In the genomic region with DNA sequence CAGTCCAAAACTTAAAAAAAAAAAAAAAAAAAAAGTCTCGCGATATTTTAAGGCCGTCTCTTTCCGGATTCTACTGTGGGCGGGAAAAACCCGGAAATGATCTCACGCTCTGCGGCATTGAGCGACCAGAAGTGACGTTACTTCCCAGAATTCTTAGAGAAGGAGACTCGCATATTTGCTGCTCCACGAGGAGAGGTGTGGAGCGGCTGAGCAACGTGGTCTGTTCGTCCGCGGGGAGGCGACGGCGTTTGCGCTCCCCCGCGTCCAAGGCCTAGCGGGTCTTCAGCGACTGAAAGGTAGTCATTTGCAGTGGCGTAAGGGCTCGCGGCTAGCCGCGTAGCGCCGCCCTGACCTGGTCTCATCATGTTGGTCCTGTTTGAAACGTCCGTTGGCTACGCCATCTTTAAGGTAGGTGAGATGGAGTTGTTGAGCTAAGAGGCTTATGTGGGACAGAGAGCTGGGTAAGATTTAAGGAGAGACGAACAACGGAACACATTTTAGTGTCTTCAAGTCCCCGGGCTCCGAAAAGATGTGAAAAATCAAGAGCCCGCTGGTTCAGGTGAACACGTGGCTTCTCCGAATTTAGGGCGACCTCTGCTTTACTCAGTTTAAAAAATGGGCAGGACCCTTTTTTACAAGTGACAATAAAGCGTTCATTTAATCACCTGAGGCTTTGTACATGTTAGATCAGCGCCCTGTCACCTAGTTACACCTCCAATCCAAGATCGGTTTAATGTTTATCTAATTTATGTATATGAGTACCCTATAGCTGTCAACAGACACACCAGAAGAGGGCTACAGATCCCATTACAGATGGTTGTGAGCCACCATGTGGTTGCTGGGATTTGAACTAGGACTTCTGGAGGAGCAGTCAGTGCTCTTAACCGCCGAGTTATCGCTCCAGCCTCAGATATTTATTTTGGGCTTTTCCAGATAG, we compare ENCODE assay signal across 8 mouse cellular contexts. TPM values are rescaled to one million over a fixed set of nuclear protein-coding genes. Genes with fewer than 3 reads are reported as not detected.
DNase-seq lines count a peak whose midpoint lies in the region; ATAC-seq lines count a peak whose summit lies in the region.

Gene Nop58, plus strand, starts transcription at position 153 of the 937 bp plus-strand sequence.

- peak; percentile 97 for ATAC-seq in hindbrain, embryonic 15.5 days (ENCODE audit: low FRiP score, low read depth)

- H3K36me3 ChIP-seq in hindbrain, embryonic 15.5 days: no peaks in the 10 kb centered on the region

- peak within 1 kb of the TSS; percentile 89 for H3K4me3 ChIP-seq in hindbrain, embryonic 15.5 days

- H3K27me3 ChIP-seq in hindbrain, embryonic 15.5 days: peaks cover 7% of the 10 kb centered on the region; the same call in 1 of the 2 replicates

- peak within 1 kb of the TSS; percentile 87 for H3K27ac ChIP-seq in hindbrain, embryonic 15.5 days (replicated peaks)

- peak; percentile 91 for DNase-seq in T-cell, adult 2 months (ENCODE audit: low spot score)
- peak; percentile 85 for DNase-seq in cerebellum, postnatal 36 days
- DNase-seq in frontal cortex, postnatal 36 days (ENCODE audit: low spot score in 2 of 2): peak; percentile 87 to 95
- DNase-seq in left cerebral cortex, adult 11 months (ENCODE audit: low spot score): peak; percentile 88
- DNase-seq in lung, postnatal 4 days: peak; percentile 90 to 92
- peak; percentile 96 for DNase-seq in retina, postnatal 7 days (ENCODE audit: low read depth, low spot score)
- peak; percentile 68 for DNase-seq in urinary bladder, adult 2 months (ENCODE audit: low spot score)

- H3K9me3 ChIP-seq in hindbrain, embryonic 15.5 days: no peaks in the 10 kb centered on the region

- peak within 1 kb of the TSS; percentile 76 for H3K9ac ChIP-seq in hindbrain, embryonic 15.5 days

- H3K4me1 ChIP-seq in hindbrain, embryonic 15.5 days (replicated peaks): peaks cover 23% of the 10 kb centered on the region

- whole genome bisulfite sequencing in hindbrain, embryonic 15.5 days: under 1% methylated on average over 49 of the region's 49 CpGs

- H3K4me2 ChIP-seq in hindbrain, embryonic 15.5 days: peak within 1 kb of the TSS; percentile 87

RNA-seq across cellular contexts. Expression of gene Nop58, which starts in this region (rescaled TPM):
- polyA plus RNA-seq in hindbrain, embryonic 15.5 days (2015; fragmentation: Nextera tagmentation; extraction: Ambion mirVana): 141 and 145 TPM in 2 replicates
- polyA plus RNA-seq in urinary bladder, adult 2 months (2012; rRNA removed): 44.6 and 51.6 TPM in 2 replicates

Comparison
In these comparisons a context has a peak if more than half of its experiments do, and no peak if none do; other contexts are left out.
1. Peak in every context shown above with its lines: DNase-seq, ATAC-seq, H3K4me3 ChIP-seq and H3K27ac ChIP-seq.